Comparison of ENCODE assay signal across 18 mouse cellular contexts in genomic region chr10:54814604-54815122, GRCm38 (mm10).
"Had no signal": no experiment of that assay in that cellular context is flagged by ENCODE, and none has a peak within 500 bp of the region (broad histone marks: within the 10 kb centered on the region; RNA-seq: fewer than 3 reads in every experiment).

No protein-coding gene starts in this region.

- H3K27me3 ChIP-seq: lung, embryonic 15.5 days; midbrain, embryonic 12.5 days; neural tube, embryonic 12.5 days; stomach, embryonic 15.5 days had no signal

- ATAC-seq: liver, postnatal 0 days; lung, postnatal 0 days; midbrain, embryonic 16.5 days had no signal

- H3K4me1 ChIP-seq: lung, embryonic 15.5 days; midbrain, embryonic 10.5 days; midbrain, embryonic 12.5 days; neural tube, embryonic 12.5 days; stomach, embryonic 15.5 days had no signal

- H3K9ac ChIP-seq: liver, postnatal 0 days; lung, embryonic 15.5 days; midbrain, embryonic 12.5 days; neural tube, embryonic 12.5 days; stomach, embryonic 15.5 days had no signal

- H3K4me3 ChIP-seq: lung, embryonic 15.5 days; midbrain, embryonic 10.5 days; midbrain, embryonic 12.5 days; neural tube, embryonic 12.5 days; stomach, embryonic 15.5 days had no signal

- H3K36me3 ChIP-seq: lung, embryonic 15.5 days; midbrain, embryonic 10.5 days; midbrain, embryonic 12.5 days; neural tube, embryonic 12.5 days; stomach, embryonic 15.5 days had no signal

- DNase-seq: liver, postnatal 0 days; lung, adult 2 months; lung, postnatal 14 days; lung, postnatal 36 days; midbrain, embryonic 14.5 days; right cerebral cortex, postnatal 14 days; thymus, adult 2 months; thymus, postnatal 25 days; thymus, postnatal 4 days had no signal

- H3K27ac ChIP-seq: lung, embryonic 15.5 days; macrophage; midbrain, embryonic 10.5 days; midbrain, embryonic 12.5 days; neural tube, embryonic 12.5 days; stomach, embryonic 15.5 days; stomach, postnatal 0 days had no signal

- H3K4me2 ChIP-seq: lung, embryonic 15.5 days; midbrain, embryonic 12.5 days; neural tube, embryonic 12.5 days; stomach, embryonic 15.5 days had no signal

- H3K9me3 ChIP-seq: lung, embryonic 15.5 days; midbrain, embryonic 10.5 days; midbrain, embryonic 12.5 days; neural tube, embryonic 12.5 days; stomach, embryonic 15.5 days had no signal
